Mouse (Mus musculus): ENCODE results near the gene Fam110a.

- TF ChIP-seq CTCF (conservative IDR thresholded peaks at IDR 0.05; ENCODE audit: insufficient read depth, insufficient read length, low read depth, low read length) (no peak), POLR2A (IDR thresholded peaks at IDR 0.05; ENCODE audit: low read depth, low read length) (no peak)
Observed at GRCm38 (mm10) chr2:151962474-151962873, 17.5 kb downstream of the Fam110a start.
